9 mouse cellular contexts compared by ENCODE assay signal in genomic region chr2:52985167-52985566, GRCm38 (mm10).
DNase-seq lines count a peak whose midpoint lies in the region; ATAC-seq lines count a peak whose summit lies in the region.
"Had no signal": no experiment of that assay in that cellular context is flagged by ENCODE, and none has a peak within 500 bp of the region (broad histone marks: within the 10 kb centered on the region; RNA-seq: fewer than 3 reads in every experiment).

No protein-coding gene starts in this region.

- peaks cover 19% of the 10 kb centered on the region for H3K4me1 ChIP-seq in heart, embryonic 12.5 days (replicated peaks)
- peaks cover 39% of the 10 kb centered on the region for H3K4me1 ChIP-seq in forebrain, embryonic 15.5 days

- ATAC-seq in heart, embryonic 12.5 days (ENCODE audit: insufficient number of reproducible peaks, low FRiP score), result no peak
- ATAC-seq in forebrain, embryonic 15.5 days (replicated peaks), result peak; percentile 38

- H3K9me3 ChIP-seq in heart, embryonic 12.5 days (replicated peaks), result no peaks in the 10 kb centered on the region
- H3K9me3 ChIP-seq in forebrain, embryonic 15.5 days, result no peaks in the 10 kb centered on the region

- no peaks in the 10 kb centered on the region for H3K27me3 ChIP-seq in heart, embryonic 12.5 days (replicated peaks)
- no peaks in the 10 kb centered on the region for H3K27me3 ChIP-seq in forebrain, embryonic 15.5 days
- H3K27me3 ChIP-seq: CH12.LX had no signal

- no peaks in the 10 kb centered on the region for H3K36me3 ChIP-seq in heart, embryonic 12.5 days
- H3K36me3 ChIP-seq in forebrain, embryonic 15.5 days, result no peaks in the 10 kb centered on the region

- DNase-seq in heart, adult 8-10 months (ENCODE audit: low spot score), result peak; percentile 43
- peak; percentile 40 for DNase-seq in right cerebral cortex, adult 18-20 months
- DNase-seq in right cerebral cortex, postnatal 10 days (ENCODE audit: low spot score in 2 of 2), result no peak
- DNase-seq in skeletal muscle tissue, adult 2 months (ENCODE audit: low read depth, low spot score), result peak; percentile 56
- DNase-seq in kidney, adult 8-10 months, result no peak
- no peak for DNase-seq in thymus, adult 18-20 months

- H3K27ac ChIP-seq in heart, embryonic 12.5 days (ENCODE audit: poor library complexity, severe bottlenecking), result no peak overlapping the region
- peak overlapping the region; percentile 64 for H3K27ac ChIP-seq in forebrain, embryonic 15.5 days (replicated peaks)

- no peak overlapping the region for H3K4me3 ChIP-seq in heart, embryonic 12.5 days
- H3K4me3 ChIP-seq in forebrain, embryonic 15.5 days, result no peak overlapping the region

- WGBS in heart, embryonic 12.5 days, result 39% methylated on average over 4 of the region's 4 CpGs
- WGBS in forebrain, embryonic 15.5 days, result 26% methylated on average over 4 of the region's 4 CpGs

- no peak overlapping the region for H3K4me2 ChIP-seq in heart, embryonic 12.5 days
- no peak overlapping the region for H3K4me2 ChIP-seq in forebrain, embryonic 15.5 days (replicated peaks)

- no peak overlapping the region for H3K9ac ChIP-seq in heart, embryonic 12.5 days
- no peak overlapping the region for H3K9ac ChIP-seq in forebrain, embryonic 15.5 days (replicated peaks)

Comparison
In these comparisons a context has a peak if more than half of its experiments do, and no peak if none do; other contexts are left out.
1. DNase-seq: peak in heart, adult 8-10 months (single experiment), right cerebral cortex, adult 18-20 months (single experiment) and skeletal muscle tissue, adult 2 months (single experiment); none in right cerebral cortex, postnatal 10 days (0 of 2), kidney, adult 8-10 months (0 of 2) and thymus, adult 18-20 months (0 of 2).